Mouse (Mus musculus) heart, postnatal 0 days (tissue): ENCODE results near the gene Ppih. TPM values are rescaled to one million over a fixed set of nuclear protein-coding genes. Genes with fewer than 3 reads are reported as not detected.

ENCODE experiments used
- ATAC-seq: fragments of 200-750 bp; cut with Nextera tagmentation; 2 replicates; pipeline ENCODE4 v1.8.0; 2017; ENCODE audit warnings: low read depth, moderate number of reproducible peaks, moderate library complexity; ENCODE audit not compliant: insufficient read depth
- DNase-seq: peaks from one replicate; pipeline ENCODE4 v3.0.0-alpha.2; 2016; ENCODE audit warnings: low spot score
- H3K27ac ChIP-seq: fragments of 300-500 bp; sonication (generic); 2 replicates; pipeline ENCODE4 v1.5.1; 2014; ENCODE audit warnings: low read depth, mild to moderate bottlenecking
- H3K27me3 ChIP-seq: fragments of 300-500 bp; sonication (generic); 2 replicates; pipeline ENCODE4 v1.6.1; 2014; ENCODE audit warnings: low read length, mixed read lengths; ENCODE audit not compliant: control insufficient read depth, insufficient read depth
- H3K36me3 ChIP-seq: fragments of 300-500 bp; sonication (generic); replicated peaks from 2 replicates; pipeline ENCODE4 v1.6.1; 2014; ENCODE audit warnings: low read length, mixed read lengths; ENCODE audit not compliant: control insufficient read depth, insufficient read depth
- H3K4me1 ChIP-seq: fragments of 300-500 bp; sonication (generic); 2 replicates; pipeline ENCODE4 v1.6.1; 2014; ENCODE audit warnings: antibody characterized with exemption; ENCODE audit not compliant: control insufficient read depth, insufficient read depth
- H3K4me2 ChIP-seq: fragments of 300-500 bp; sonication (generic); 2 replicates; pipeline ENCODE4 v1.6.1; 2014; ENCODE audit warnings: low read depth, mild to moderate bottlenecking, low read length, moderate library complexity
- H3K4me3 ChIP-seq: fragments of 300-500 bp; sonication (generic); 2 replicates; pipeline ENCODE4 v1.5.1; 2014; ENCODE audit warnings: low read depth, low read length
- H3K9ac ChIP-seq: fragments of 300-500 bp; sonication (generic); replicated peaks from 2 replicates; pipeline ENCODE4 v1.6.1; 2014; ENCODE audit warnings: low read depth, low read length, mixed read lengths
- H3K9me3 ChIP-seq: fragments of 300-500 bp; sonication (generic); replicated peaks from 2 replicates; pipeline ENCODE4 v1.6.1; 2016; ENCODE audit warnings: low read length; ENCODE audit not compliant: control insufficient read depth
- CTCF ChIP-seq: IDR thresholded peaks from 2 replicates; pipeline ENCODE4 v1.5.1; 2016; ENCODE audit warnings: antibody characterized with exemption, control low read depth, low read depth
- EP300 ChIP-seq: IDR thresholded peaks from 2 replicates; pipeline ENCODE4 v1.6.1; 2016; ENCODE audit warnings: antibody characterized with exemption, low read depth
- WGBS: fragments of 180-500 bp; shearing (Covaris S2); extraction: QIAGEN DNeasy Blood & Tissue Kit; methylation state at CpG from one replicate; pipeline ENCODE4 v1.1.7; 2014; 5-methylcytosine and 5-hydroxymethylcytosine counted together
- polyA plus RNA-seq: library from polyadenylated mRNA; unstranded; fragments of >200 nt; fragmentation: Nextera tagmentation; extraction: Ambion mirVana; gene quantifications from 2 replicates; pipeline ENCODE4 v1.2.1, GENCODE M21; 2015
- total RNA-seq: library from RNA; depleted of rRNA; stranded (reverse); fragments of >200 nt; gene quantifications from 2 replicates; pipeline ENCODE4 v1.2.3, GENCODE M21; 2014; ENCODE audit warnings: low replicate concordance; rRNA removed

Gene Ppih
- total and polyA plus RNA-seq, 2 experiments from 2014 or later = 15.2 to 21.5 TPM

- no peak within 1 kb of the TSS for H3K4me2 ChIP-seq
- no peak within 1 kb of the TSS for H3K4me3 ChIP-seq
- no peaks in the 10 kb centered on the region for H3K9me3 ChIP-seq
- H3K4me1 ChIP-seq = no peaks in the 10 kb centered on the region
- TF ChIP-seq EP300 = no peak
- TF ChIP-seq CTCF = no peak
- H3K27ac ChIP-seq = no peak within 1 kb of the TSS
- WGBS = 84% methylated on average over 12 of the region's 12 CpGs
- no peaks in the 10 kb centered on the region for H3K36me3 ChIP-seq
- ATAC-seq (no peak), DNase-seq (no peak)
- H3K27me3 ChIP-seq = no peaks in the 10 kb centered on the region
- no peak within 1 kb of the TSS for H3K9ac ChIP-seq
Measured at GRCm38 (mm10) chr4:119255351-119255750, 65.0 kb downstream of the Ppih start, which contains the start of gene Cldn19. Gene Cldn19, plus strand, starts transcription at chr4:119255414.

- H3K4me2 ChIP-seq = no peak overlapping the region
- 49% methylated on average over 9 of the region's 9 CpGs for WGBS
Measured at GRCm38 (mm10) chr4:119254012-119254618, 66.2 kb downstream of the Ppih start.

GRCm38 (mm10) chr4:119252025-119252808 lies 68.1 kb downstream of the Ppih start:
- no peak overlapping the region for H3K4me2 ChIP-seq
- TF ChIP-seq CTCF = no peak
- no peak overlapping the region for H3K4me3 ChIP-seq
- H3K27ac ChIP-seq = no peak overlapping the region
- no peaks in the 10 kb centered on the region for H3K27me3 ChIP-seq
- WGBS = 64% methylated on average over 7 of the region's 7 CpGs
- no peaks in the 10 kb centered on the region for H3K9me3 ChIP-seq
- ATAC-seq (no peak), DNase-seq (no peak)
- H3K4me1 ChIP-seq = peaks cover 8% of the 10 kb centered on the region; the same call in 1 of the 2 replicates
- H3K9ac ChIP-seq = no peak overlapping the region
- H3K36me3 ChIP-seq = no peaks in the 10 kb centered on the region

More at GRCm38 (mm10) chr4:119254012-119254618, 66.2 kb downstream of the Ppih start:
- Histone ChIP-seq H3K4me1 (no peaks in the 10 kb centered on the region), H3K4me3 (no peak overlapping the region), H3K9me3 (no peaks in the 10 kb centered on the region), H3K27ac (no peak overlapping the region), H3K27me3 (no peaks in the 10 kb centered on the region), H3K36me3 (no peaks in the 10 kb centered on the region), H3K9ac (no peak overlapping the region)
- TF ChIP-seq CTCF = no peak
- TF ChIP-seq EP300 = no peak
- ATAC-seq = no peak
- no peak for DNase-seq

Other genes with a start within 250 kb of the Ppih start
- gene Slc2a1, start 211.8 kb downstream of the Ppih start, total RNA-seq = 93.0 and 120 TPM in 2 replicates
- 19.0 and 19.7 TPM in 2 replicates for gene Slc2a1, start 211.8 kb downstream of the Ppih start, polyA plus RNA-seq
- gene Zfp691, start 146.4 kb downstream of the Ppih start, total RNA-seq = 12.9 and 14.3 TPM in 2 replicates
- 13.7 and 13.8 TPM in 2 replicates for gene Zfp691, start 146.4 kb downstream of the Ppih start, polyA plus RNA-seq
- 0.15 TPM in 1 of 2 replicates, not detected in the other for gene Ermap, start 130.5 kb downstream of the Ppih start, total RNA-seq
- gene Ermap, start 130.5 kb downstream of the Ppih start, polyA plus RNA-seq = 0.51 and 0.57 TPM in 2 replicates
- gene Svbp, start 125.2 kb downstream of the Ppih start, total RNA-seq = 33.2 and 49.1 TPM in 2 replicates
- 126 and 129 TPM in 2 replicates for gene Svbp, start 125.2 kb downstream of the Ppih start, polyA plus RNA-seq
- gene Tmem269, start 102.3 kb downstream of the Ppih start, total RNA-seq = not detected in 2 replicates
- not detected in 2 replicates for gene Tmem269, start 102.3 kb downstream of the Ppih start, polyA plus RNA-seq
- 7.1 and 7.5 TPM in 2 replicates for gene AU022252, start 87.8 kb downstream of the Ppih start, total RNA-seq
- 15.5 and 18.4 TPM in 2 replicates for gene AU022252, start 87.8 kb downstream of the Ppih start, polyA plus RNA-seq
- gene P3h1, start 87.6 kb downstream of the Ppih start, total RNA-seq = 34.3 and 40.8 TPM in 2 replicates
- gene P3h1, start 87.6 kb downstream of the Ppih start, polyA plus RNA-seq = 20.5 and 23.5 TPM in 2 replicates
- not detected in 2 replicates for gene Cldn19, start 65.1 kb downstream of the Ppih start, total RNA-seq
- gene Cldn19, start 65.1 kb downstream of the Ppih start, polyA plus RNA-seq = 0.05 TPM in 1 of 2 replicates, not detected in the other
- 292 and 309 TPM in 2 replicates for gene Ybx1, start 25.9 kb downstream of the Ppih start, total RNA-seq
- gene Ybx1, start 25.9 kb downstream of the Ppih start, polyA plus RNA-seq = 515 and 546 TPM in 2 replicates
- not detected in 2 replicates for gene Ccdc30, start 95.0 kb upstream of the Ppih start, total RNA-seq
- 2.1 and 2.3 TPM in 2 replicates for gene Ccdc30, start 95.0 kb upstream of the Ppih start, polyA plus RNA-seq
- gene Ppcs, start 101.9 kb upstream of the Ppih start, total RNA-seq = 17.4 and 22.5 TPM in 2 replicates
- 39.3 and 40.0 TPM in 2 replicates for gene Ppcs, start 101.9 kb upstream of the Ppih start, polyA plus RNA-seq
- gene Zmynd12, start 102.3 kb upstream of the Ppih start, total RNA-seq = not detected in 2 replicates
- gene Zmynd12, start 102.3 kb upstream of the Ppih start, polyA plus RNA-seq = 0.21 and 0.37 TPM in 2 replicates
- gene Rimkla, start 172.1 kb upstream of the Ppih start, total RNA-seq = 5.7 and 6.4 TPM in 2 replicates
- gene Rimkla, start 172.1 kb upstream of the Ppih start, polyA plus RNA-seq = 2.8 and 3.0 TPM in 2 replicates
- gene Foxj3, start 216.5 kb upstream of the Ppih start, total RNA-seq = 16.6 and 52.4 TPM in 2 replicates
- 9.8 and 10.7 TPM in 2 replicates for gene Foxj3, start 216.5 kb upstream of the Ppih start, polyA plus RNA-seq
- gene Frg2f1, start 219.0 kb upstream of the Ppih start, total RNA-seq = 3.6 and 6.7 TPM in 2 replicates
- 4.7 and 6.5 TPM in 2 replicates for gene Frg2f1, start 219.0 kb upstream of the Ppih start, polyA plus RNA-seq